Mouse (Mus musculus) liver, postnatal 0 days (tissue): ENCODE data around the gene Mgat4a.

Experiments used
- CTCF ChIP-seq: sonication (generic); IDR thresholded peaks from 2 replicates; pipeline ENCODE4 v1.5.1; 2016; ENCODE audit warnings: antibody characterized with exemption, low read depth
- EP300 ChIP-seq: IDR thresholded peaks from 2 replicates; pipeline ENCODE4 v1.6.1; 2016; ENCODE audit warnings: antibody characterized with exemption, low read depth, mild to moderate bottlenecking

DNA sequence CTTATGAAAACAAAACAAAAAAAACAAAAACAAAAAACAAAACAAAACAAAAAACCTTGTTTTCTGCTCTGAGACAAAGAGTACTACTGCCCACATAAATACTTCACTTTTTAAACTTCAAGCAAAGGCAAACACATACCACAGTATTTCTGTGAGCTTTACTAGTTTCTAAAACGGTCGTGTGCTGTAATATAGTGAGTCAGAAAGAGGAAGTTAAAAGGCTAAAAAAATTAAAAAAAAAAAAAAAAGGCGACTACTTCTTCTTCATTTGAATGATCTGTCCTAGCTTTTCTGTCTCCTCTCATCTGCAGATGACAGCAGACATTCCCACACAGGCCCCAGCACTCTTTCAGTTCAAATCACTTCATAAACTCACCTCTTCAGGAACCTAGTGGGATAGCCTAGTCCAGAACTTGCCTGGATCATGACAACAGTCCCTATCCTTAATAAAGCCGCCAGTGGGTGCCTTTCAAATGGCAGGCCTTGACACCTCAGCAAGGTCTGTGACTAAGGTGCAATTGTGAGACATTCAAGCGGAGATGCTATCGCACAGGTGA is 66.1 kb downstream of the Mgat4a start:
- no peak for TF ChIP-seq CTCF
- no peak for TF ChIP-seq EP300
